Mouse (Mus musculus) megakaryocyte-erythroid progenitor cell, adult 5-6 weeks (primary cell): Measurements from ENCODE around the gene Plekhg5. TPM values are rescaled to one million over a fixed set of nuclear protein-coding genes. Genes with fewer than 3 reads are reported as not detected.

Experiments
- ATAC-seq: replicated peaks from 2 replicates; pipeline ENCODE4 v1.8.0; 2016; ENCODE audit warnings: mild to moderate bottlenecking, inconsistent platforms; ENCODE audit not compliant: severe bottlenecking, poor library complexity, low FRiP score, low TSS enrichment
- total RNA-seq, 2 experiments: library from RNA; stranded (forward) in 1 of 2; stranded (reverse) in 1 of 2; fragments of 200-1000, 215-1000 nt in 1 of 2; fragments of >200 nt in 1 of 2; fragmentation: Nextera tagmentation in 1 of 2; gene quantifications; 2 replicates each; pipeline ENCODE4 v1.2.3; 2014 to 2017

Plekhg5 gene
- total RNA-seq, 2 experiments from 2014 or later: 6.8 to 8.9 TPM

DNA sequence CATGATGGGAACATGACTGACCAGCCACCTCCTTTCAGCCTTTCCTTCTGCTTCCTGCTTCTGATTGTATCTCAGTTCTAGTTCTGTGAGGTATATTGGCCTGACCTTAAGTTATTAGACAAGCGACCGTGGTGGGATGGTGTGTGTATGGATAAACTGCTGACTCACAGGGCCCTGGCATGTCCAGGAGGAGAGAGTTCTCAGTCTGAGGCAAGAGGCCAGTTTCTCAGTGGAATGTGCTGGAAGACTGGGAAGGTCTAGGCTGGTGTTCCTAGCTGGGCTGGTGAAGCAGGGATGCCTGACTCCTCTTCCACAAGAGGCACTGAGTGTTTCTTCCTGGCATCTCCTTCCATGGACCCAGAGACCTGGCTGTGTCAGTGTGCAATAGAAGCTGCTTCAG is 90.5 kb downstream of the Plekhg5 start:
- ATAC-seq: no peak

Other genes starting within 250 kb of the Plekhg5 start
- 68.4 and 92.8 TPM in 2 replicates for gene Camta1, start 210.6 kb upstream of the Plekhg5 start, total RNA-seq (2014; fragmentation: Nextera tagmentation)
- 23.0 and 52.1 TPM in 2 replicates for gene Camta1, start 210.6 kb upstream of the Plekhg5 start, total RNA-seq (2017)
- gene Dnajc11, start 138.8 kb upstream of the Plekhg5 start, total RNA-seq (2014; fragmentation: Nextera tagmentation): 108 and 114 TPM in 2 replicates
- 85.8 and 110 TPM in 2 replicates for gene Dnajc11, start 138.8 kb upstream of the Plekhg5 start, total RNA-seq (2017)
- gene Thap3, start 83.5 kb upstream of the Plekhg5 start, total RNA-seq (2014; fragmentation: Nextera tagmentation): 2.1 and 7.3 TPM in 2 replicates
- gene Thap3, start 83.5 kb upstream of the Plekhg5 start, total RNA-seq (2017): 1.4 and 9.6 TPM in 2 replicates
- 0.15 and 0.52 TPM in 2 replicates for gene Phf13, start 76.2 kb upstream of the Plekhg5 start, total RNA-seq (2014; fragmentation: Nextera tagmentation)
- 0.09 and 1.5 TPM in 2 replicates for gene Phf13, start 76.2 kb upstream of the Plekhg5 start, total RNA-seq (2017)
- gene Klhl21, start 63.7 kb upstream of the Plekhg5 start, total RNA-seq (2014; fragmentation: Nextera tagmentation): 7.0 and 7.6 TPM in 2 replicates
- 5.1 and 8.3 TPM in 2 replicates for gene Klhl21, start 63.7 kb upstream of the Plekhg5 start, total RNA-seq (2017)
- 6.6 and 27.2 TPM in 2 replicates for gene Zbtb48, start 44.8 kb upstream of the Plekhg5 start, total RNA-seq (2014; fragmentation: Nextera tagmentation)
- gene Zbtb48, start 44.8 kb upstream of the Plekhg5 start, total RNA-seq (2017): 7.0 and 10.6 TPM in 2 replicates
- gene Tas1r1, start 33.9 kb upstream of the Plekhg5 start, total RNA-seq (2014; fragmentation: Nextera tagmentation): 0.74 TPM in 1 of 2 replicates, not detected in the other
- 0.88 TPM in 1 of 2 replicates, not detected in the other for gene Tas1r1, start 33.9 kb upstream of the Plekhg5 start, total RNA-seq (2017)
- 64.3 and 67.6 TPM in 2 replicates for gene Nol9, start 33.2 kb upstream of the Plekhg5 start, total RNA-seq (2014; fragmentation: Nextera tagmentation)
- 45.2 and 60.8 TPM in 2 replicates for gene Nol9, start 33.2 kb upstream of the Plekhg5 start, total RNA-seq (2017)
- gene Tnfrsf25, start 43.4 kb downstream of the Plekhg5 start, total RNA-seq (2014; fragmentation: Nextera tagmentation): not detected in 2 replicates
- gene Tnfrsf25, start 43.4 kb downstream of the Plekhg5 start, total RNA-seq (2017): not detected in 2 replicates
- gene Espn, start 79.9 kb downstream of the Plekhg5 start, total RNA-seq (2014; fragmentation: Nextera tagmentation): 2.9 and 5.7 TPM in 2 replicates
- gene Espn, start 79.9 kb downstream of the Plekhg5 start, total RNA-seq (2017): 2.2 and 3.1 TPM in 2 replicates
- gene Hes2, start 86.4 kb downstream of the Plekhg5 start, total RNA-seq (2014; fragmentation: Nextera tagmentation): 0.35 TPM in 1 of 2 replicates, not detected in the other
- not detected in 2 replicates for gene Hes2, start 86.4 kb downstream of the Plekhg5 start, total RNA-seq (2017)
- 33.8 and 42.9 TPM in 2 replicates for gene Acot7, start 105.6 kb downstream of the Plekhg5 start, total RNA-seq (2014; fragmentation: Nextera tagmentation)
- gene Acot7, start 105.6 kb downstream of the Plekhg5 start, total RNA-seq (2017): 25.3 and 38.1 TPM in 2 replicates
- not detected in 2 replicates for gene Gpr153, start 201.7 kb downstream of the Plekhg5 start, total RNA-seq (2014; fragmentation: Nextera tagmentation)
- not detected in 2 replicates for gene Gpr153, start 201.7 kb downstream of the Plekhg5 start, total RNA-seq (2017)
- not detected in 2 replicates for gene Hes3, start 219.2 kb downstream of the Plekhg5 start, total RNA-seq (2014; fragmentation: Nextera tagmentation)
- not detected in 2 replicates for gene Hes3, start 219.2 kb downstream of the Plekhg5 start, total RNA-seq (2017)
- gene Icmt, start 224.7 kb downstream of the Plekhg5 start, total RNA-seq (2014; fragmentation: Nextera tagmentation): 23.1 and 26.7 TPM in 2 replicates
- 12.6 and 12.9 TPM in 2 replicates for gene Icmt, start 224.7 kb downstream of the Plekhg5 start, total RNA-seq (2017)
- not detected in 2 replicates for gene Rnf207, start 246.5 kb downstream of the Plekhg5 start, total RNA-seq (2014; fragmentation: Nextera tagmentation)
- gene Rnf207, start 246.5 kb downstream of the Plekhg5 start, total RNA-seq (2017): 0.38 TPM in 1 of 2 replicates, not detected in the other